Mouse (Mus musculus) large intestine, adult 2 months (tissue): Measurements from ENCODE around the gene D430041D05Rik. TPM values are rescaled to one million over a fixed set of nuclear protein-coding genes. Genes with fewer than 3 reads are reported as not detected.
A peak's percentile ranks its signal among the peaks of the same experiment; 100 is the strongest.

Source experiments
- DNase-seq: peaks from one replicate; pipeline ENCODE4 v3.0.0-alpha.2; 2012; ENCODE audit warnings: low read depth, low spot score
- WGBS: fragments of 180-500 bp; shearing (Covaris S2); methylation state at CpG from one replicate; pipeline ENCODE4 v1.1.7; 2018; 5-methylcytosine and 5-hydroxymethylcytosine counted together
- polyA plus RNA-seq: library from polyadenylated mRNA; depleted of rRNA; stranded (reverse); fragments of >200 nt; gene quantifications from 2 replicates; pipeline ENCODE4 v1.2.3, GENCODE M21; 2012

D430041D05Rik gene
- polyA plus RNA-seq, 1 experiment, result not detected

DNA sequence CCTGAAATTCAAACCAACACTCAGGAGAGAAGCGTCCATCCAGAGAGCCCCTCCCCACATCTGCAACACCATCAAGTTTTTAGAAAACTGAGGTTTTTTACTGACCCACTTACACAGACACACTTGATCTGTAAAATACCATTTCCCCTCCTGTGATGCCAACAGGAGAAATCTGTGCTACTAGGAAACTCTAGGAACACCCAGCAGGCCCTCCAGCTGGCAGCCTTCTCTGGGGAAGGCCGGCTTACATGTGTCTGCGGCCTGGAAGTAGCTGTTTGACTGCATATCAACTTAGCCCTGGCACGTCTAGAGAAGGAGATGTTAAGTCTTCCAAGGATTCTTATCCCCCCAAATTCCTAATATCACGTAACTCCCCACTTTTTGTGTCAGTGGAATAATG is 105.1 kb downstream of the D430041D05Rik start:
- WGBS, result 79% methylated on average over 5 of the region's 5 CpGs

DNA sequence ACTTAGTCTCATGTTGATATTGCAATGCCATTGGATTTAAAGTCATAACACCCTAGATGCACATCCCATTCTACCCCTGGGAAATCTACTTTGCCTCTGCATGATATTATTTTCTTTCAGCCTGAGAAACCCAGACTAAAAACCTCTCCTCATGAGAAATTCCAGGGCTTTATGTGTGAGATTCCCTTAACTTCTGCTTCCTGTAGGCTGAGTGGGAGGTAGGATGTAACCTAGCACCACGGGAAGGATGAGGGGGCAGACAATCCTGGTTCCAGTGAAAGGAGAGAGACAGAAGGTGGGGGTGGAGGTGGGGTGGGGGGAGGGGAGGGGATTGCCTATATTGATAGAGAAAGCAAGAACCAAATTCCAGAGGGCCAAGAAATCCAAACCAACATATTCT is 110.9 kb downstream of the D430041D05Rik start:
- WGBS, result 54% methylated on average over 1 of the region's 1 CpGs
- DNase-seq, result no peak

More for the DNA sequence above, 105.1 kb downstream of the D430041D05Rik start:
- DNase-seq, result no peak

GRCm38 (mm10) chr2:104299160-104299559 is 111.7 kb downstream of the D430041D05Rik start:
- peak; percentile 21 for DNase-seq
- WGBS, result 13% methylated on average over 7 of the region's 7 CpGs

- 68% methylated on average over 3 of the region's 3 CpGs for WGBS
These were observed 124.0 kb downstream of the D430041D05Rik start for GRCm38 (mm10) chr2:104286821-104287220.

GRCm38 (mm10) chr2:104283401-104283955 is 127.3 kb downstream of the D430041D05Rik start:
- 93% methylated on average over 8 of the region's 8 CpGs for WGBS
- no peak for DNase-seq

More at GRCm38 (mm10) chr2:104286821-104287220, 124.0 kb downstream of the D430041D05Rik start:
- no peak for DNase-seq

GRCm38 (mm10) chr2:104282835-104283234 is 128.0 kb downstream of the D430041D05Rik start:
- no peak for DNase-seq
- WGBS, result 80% methylated on average over 2 of the region's 2 CpGs

GRCm38 (mm10) chr2:104267049-104267448 is 143.8 kb downstream of the D430041D05Rik start:
- WGBS, result 7% methylated on average over 4 of the region's 4 CpGs

GRCm38 (mm10) chr2:104261741-104262067 is 149.1 kb downstream of the D430041D05Rik start:
- 74% methylated on average over 4 of the region's 4 CpGs for WGBS
- DNase-seq, result no peak

More at GRCm38 (mm10) chr2:104267049-104267448, 143.8 kb downstream of the D430041D05Rik start:
- DNase-seq, result no peak

DNA sequence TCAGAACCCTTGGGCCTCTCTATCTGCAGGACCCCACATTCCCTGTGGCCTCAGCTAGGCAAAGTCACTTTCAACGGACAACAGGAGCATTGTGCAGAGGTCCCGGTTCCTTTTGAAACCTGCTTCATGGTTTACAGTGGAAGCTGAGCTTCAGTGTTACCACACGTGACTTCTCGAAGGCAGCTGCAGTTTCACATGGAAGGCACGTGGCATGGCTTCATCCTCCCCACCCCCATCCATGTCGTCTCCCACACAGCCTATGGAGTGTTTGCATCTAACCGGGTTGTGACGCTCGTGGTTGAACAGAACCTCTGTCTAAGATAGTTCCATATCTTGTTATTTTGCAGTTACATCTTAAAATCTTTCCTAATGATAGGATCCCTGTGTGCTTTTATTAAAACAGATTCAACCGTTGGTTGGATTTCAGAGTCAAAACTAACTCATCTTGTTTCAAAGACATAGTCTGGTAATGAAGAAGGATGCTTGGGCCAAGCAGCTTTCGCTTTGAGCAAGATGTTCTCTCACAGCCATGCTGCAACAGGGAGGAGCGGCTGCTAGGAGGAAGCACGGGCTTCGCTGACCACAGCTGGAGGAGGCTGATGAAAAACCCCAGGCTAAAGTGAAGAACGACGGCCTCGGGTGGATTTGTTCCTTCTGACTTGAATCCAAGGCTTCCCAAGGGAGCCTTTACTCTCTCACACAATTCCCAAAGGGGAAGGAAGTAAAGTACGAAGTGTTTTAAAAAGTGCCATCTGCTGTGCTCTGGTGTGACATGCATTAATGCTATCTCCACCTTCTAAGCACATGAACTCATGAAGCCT is 149.7 kb downstream of the D430041D05Rik start:
- no peak for DNase-seq
- 75% methylated on average over 18 of the region's 18 CpGs for WGBS

DNA sequence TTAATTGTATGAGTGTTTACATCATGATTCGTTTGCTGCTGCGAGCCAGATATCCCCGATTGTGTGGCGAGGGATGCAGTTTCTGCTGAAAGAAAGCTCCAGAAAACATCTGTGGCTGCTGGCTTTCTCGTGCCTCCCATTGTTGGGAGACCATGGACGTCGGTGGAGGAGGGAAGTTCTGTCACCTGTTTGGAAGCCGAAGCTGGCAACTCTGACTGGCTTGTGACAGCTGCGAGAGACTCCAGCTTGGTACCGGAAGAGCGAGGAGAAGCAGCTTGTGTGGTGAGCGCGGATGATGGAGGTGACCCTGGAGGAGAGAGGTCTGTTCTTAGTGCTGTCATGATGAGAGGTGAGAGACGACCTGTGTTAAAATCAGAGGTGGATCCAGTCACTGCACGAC is 154.2 kb downstream of the D430041D05Rik start:
- no peak for DNase-seq
- 67% methylated on average over 15 of the region's 15 CpGs for WGBS

DNA sequence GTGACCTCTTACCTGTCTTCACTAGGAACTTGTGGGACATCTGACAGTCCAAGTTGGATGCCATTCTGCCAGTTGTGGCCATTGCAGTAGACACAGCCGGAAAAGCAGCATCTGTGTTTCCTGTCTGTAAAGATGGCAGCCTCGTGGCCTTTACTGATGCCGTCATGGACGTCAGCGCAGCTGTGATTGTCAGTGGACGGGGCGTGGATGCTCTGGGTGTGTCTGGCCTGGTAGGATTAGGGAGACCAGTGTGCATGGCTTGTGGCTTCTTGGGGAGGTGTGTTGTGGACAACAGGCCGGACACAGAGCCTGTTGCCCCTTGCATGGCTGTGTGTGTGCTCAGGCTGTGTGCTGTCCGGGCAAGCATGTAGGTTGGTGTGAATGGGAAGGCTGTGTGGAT is 155.9 kb downstream of the D430041D05Rik start:
- 86% methylated on average over 9 of the region's 9 CpGs for WGBS
- no peak for DNase-seq

DNA sequence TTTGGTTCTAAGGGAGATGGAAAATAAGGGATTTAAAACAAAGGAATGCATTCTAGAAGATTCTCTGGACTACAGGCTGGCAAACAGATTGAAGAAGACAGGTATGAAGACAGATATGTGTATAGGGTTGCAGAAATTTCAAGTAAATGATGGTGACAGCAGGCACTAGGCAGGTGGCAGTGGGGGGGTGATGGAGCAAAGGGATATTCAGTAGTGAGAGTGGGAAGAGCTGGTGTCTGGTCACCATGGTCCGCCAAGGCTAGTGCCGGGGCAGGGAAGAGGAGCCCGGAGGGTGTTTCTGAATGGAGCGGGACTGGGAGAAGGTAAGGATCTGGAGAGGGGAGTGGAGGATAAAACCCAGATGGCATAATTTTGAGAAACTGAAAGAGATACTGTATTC is 157.5 kb downstream of the D430041D05Rik start:
- 96% methylated on average over 4 of the region's 4 CpGs for WGBS

DNA sequence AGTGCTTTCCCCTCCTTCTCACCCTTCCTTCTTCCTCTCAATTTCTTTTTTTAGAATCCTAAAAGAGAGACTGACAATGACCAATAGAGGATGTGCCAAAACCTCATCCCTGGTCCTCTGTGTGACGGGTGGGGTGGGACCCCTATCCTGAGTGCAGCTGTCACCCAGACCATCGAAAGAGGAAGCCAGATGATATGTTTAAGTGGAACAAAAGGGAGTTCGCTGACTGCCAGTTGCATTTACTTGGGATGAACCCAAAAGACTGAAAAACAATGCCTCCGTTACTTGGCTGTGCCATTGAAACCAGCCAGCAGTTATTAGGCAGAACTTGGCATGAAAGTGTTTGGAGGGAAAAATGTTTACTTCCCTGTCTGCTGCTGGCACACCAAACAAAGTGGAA is 159.2 kb downstream of the D430041D05Rik start:
- DNase-seq, result no peak
- WGBS, result 59% methylated on average over 4 of the region's 4 CpGs

More for the DNA sequence above, 157.5 kb downstream of the D430041D05Rik start:
- no peak for DNase-seq

GRCm38 (mm10) chr2:104249856-104250255 is 161.0 kb downstream of the D430041D05Rik start:
- WGBS, result 62% methylated on average over 2 of the region's 2 CpGs
- DNase-seq, result no peak

DNA sequence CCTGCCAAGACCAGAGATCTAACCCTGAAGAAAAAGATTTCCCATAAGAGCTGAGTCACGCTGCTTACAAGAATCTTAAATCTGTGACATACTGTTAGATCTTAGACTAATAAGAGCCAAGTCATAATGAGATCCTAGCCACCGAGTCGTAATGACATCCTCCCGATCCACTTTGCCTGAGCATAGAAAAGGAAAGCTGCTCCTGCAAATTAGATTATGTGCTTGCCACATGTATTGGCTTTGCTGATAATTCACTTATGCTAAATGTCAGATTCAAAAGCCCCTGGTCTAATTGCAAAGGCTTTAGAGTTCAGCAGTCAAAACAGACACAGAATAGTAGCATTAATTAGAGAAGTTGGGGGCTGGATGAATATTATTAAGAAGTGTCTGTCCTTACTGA is 164.0 kb downstream of the D430041D05Rik start:
- DNase-seq, result no peak
- 83% methylated on average over 4 of the region's 4 CpGs for WGBS

- DNase-seq, result no peak
- 86% methylated on average over 5 of the region's 5 CpGs for WGBS
These were observed 168.8 kb downstream of the D430041D05Rik start for GRCm38 (mm10) chr2:104242055-104242454.

- 61% methylated on average over 4 of the region's 4 CpGs for WGBS
- no peak for DNase-seq
These were observed 173.7 kb downstream of the D430041D05Rik start for GRCm38 (mm10) chr2:104237141-104237540.

DNA sequence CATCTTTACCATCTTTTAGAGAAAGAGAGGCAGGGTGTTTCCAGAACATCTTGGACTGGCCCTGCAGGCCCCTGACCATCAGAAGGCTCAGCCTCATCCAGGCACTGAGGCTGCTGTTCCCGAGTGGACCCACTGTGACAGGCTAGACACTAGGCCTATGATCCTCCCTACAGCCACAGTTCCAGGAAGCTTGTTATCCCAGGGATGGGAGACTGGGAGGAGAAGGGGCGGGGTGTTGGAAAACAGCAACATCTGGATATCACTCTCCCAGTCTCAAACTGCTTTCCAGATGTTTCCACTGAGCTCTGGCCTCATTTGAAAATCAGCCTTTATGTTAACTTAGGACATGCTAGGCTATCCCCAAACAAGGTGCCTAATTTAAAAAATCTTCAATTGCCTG is 180.4 kb downstream of the D430041D05Rik start:
- WGBS, result 55% methylated on average over 2 of the region's 2 CpGs
- DNase-seq, result no peak

DNA sequence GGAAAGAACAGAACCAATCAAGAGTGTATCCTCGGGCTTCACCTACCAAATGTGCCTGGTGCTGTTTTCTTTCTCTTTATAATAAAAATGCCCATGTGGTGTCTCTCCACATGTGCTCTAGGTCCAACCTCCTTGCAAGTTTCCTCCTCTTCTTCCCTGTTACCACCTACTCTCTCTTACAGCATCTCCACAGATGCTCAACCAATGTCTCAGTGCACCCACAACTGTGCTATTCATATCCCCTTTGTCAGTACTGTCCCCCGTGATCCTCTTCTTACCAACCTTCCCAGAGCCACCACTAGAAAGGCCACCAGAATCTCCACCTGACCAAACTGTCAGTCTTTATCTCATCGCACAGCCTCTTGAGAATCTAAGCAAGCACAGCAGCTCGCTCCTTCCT is 184.8 kb downstream of the D430041D05Rik start:
- DNase-seq, result no peak

GRCm38 (mm10) chr2:104219733-104220391 is 191.0 kb downstream of the D430041D05Rik start:
- WGBS, result 82% methylated on average over 14 of the region's 14 CpGs
- no peak for DNase-seq

More for the DNA sequence above, 184.8 kb downstream of the D430041D05Rik start:
- WGBS, result 79% methylated on average over 4 of the region's 4 CpGs
